Mouse (Mus musculus) kidney, embryonic 16.5 days (tissue): Measurements from ENCODE around the gene Tgfbrap1. TPM values are rescaled to one million over a fixed set of nuclear protein-coding genes. Genes with fewer than 3 reads are reported as not detected.
"Not testable (repeated sequence)": the region's sequence is repeated elsewhere in the genome, so short reads cannot be mapped to it uniquely, and the experiment has no call there.

ENCODE experiments used
- ATAC-seq: fragments of 200-750 bp; cut with Nextera tagmentation; 2 replicates; pipeline ENCODE4 v1.8.0; 2017; ENCODE audit warnings: moderate TSS enrichment; ENCODE audit not compliant: low FRiP score, low TSS enrichment
- H3K27ac ChIP-seq: fragments of 300-500 bp; sonication (generic); 2 replicates; pipeline ENCODE4 v1.5.1; 2014; ENCODE audit warnings: low read length
- H3K27me3 ChIP-seq: fragments of 300-500 bp; sonication (generic); 2 replicates; pipeline ENCODE4 v1.6.1; 2014; ENCODE audit warnings: low read length, control low read depth, mixed read lengths; ENCODE audit not compliant: insufficient read depth
- H3K36me3 ChIP-seq: fragments of 300-500 bp; sonication (generic); 2 replicates; pipeline ENCODE4 v1.6.1; 2014; ENCODE audit warnings: low read length, control low read depth, mixed read lengths; ENCODE audit not compliant: insufficient read depth
- H3K4me1 ChIP-seq: fragments of 300-500 bp; sonication (generic); 2 replicates; pipeline ENCODE4 v1.6.1; 2014; ENCODE audit warnings: low read length, control low read depth, mixed read lengths; ENCODE audit not compliant: insufficient read depth
- H3K4me2 ChIP-seq: fragments of 300-500 bp; sonication (generic); replicated peaks from 2 replicates; pipeline ENCODE4 v1.6.1; 2014; ENCODE audit warnings: low read depth, low read length
- H3K4me3 ChIP-seq: fragments of 300-500 bp; sonication (generic); 2 replicates; pipeline ENCODE4 v1.5.1; 2014; ENCODE audit warnings: mild to moderate bottlenecking, low read length
- H3K9ac ChIP-seq: fragments of 300-500 bp; sonication (generic); replicated peaks from 2 replicates; pipeline ENCODE4 v1.6.1; 2014; ENCODE audit warnings: low read length
- H3K9me3 ChIP-seq: fragments of 300-500 bp; sonication (generic); 2 replicates; pipeline ENCODE4 v1.6.1; 2016; ENCODE audit warnings: low read length, control low read depth
- WGBS: fragments of 180-500 bp; shearing (Covaris S2); extraction: QIAGEN DNeasy Blood & Tissue Kit; methylation state at CpG from one replicate; pipeline ENCODE4 v1.1.7; 2014; 5-methylcytosine and 5-hydroxymethylcytosine counted together
- polyA plus RNA-seq: library from polyadenylated mRNA; unstranded; fragments of >200 nt; fragmentation: Nextera tagmentation; extraction: Ambion mirVana; gene quantifications from 2 replicates; pipeline ENCODE4 v1.2.1, GENCODE M21; 2015

Gene Tgfbrap1
- polyA plus RNA-seq, 1 experiment from 2014 or later: 10.8 TPM

DNA sequence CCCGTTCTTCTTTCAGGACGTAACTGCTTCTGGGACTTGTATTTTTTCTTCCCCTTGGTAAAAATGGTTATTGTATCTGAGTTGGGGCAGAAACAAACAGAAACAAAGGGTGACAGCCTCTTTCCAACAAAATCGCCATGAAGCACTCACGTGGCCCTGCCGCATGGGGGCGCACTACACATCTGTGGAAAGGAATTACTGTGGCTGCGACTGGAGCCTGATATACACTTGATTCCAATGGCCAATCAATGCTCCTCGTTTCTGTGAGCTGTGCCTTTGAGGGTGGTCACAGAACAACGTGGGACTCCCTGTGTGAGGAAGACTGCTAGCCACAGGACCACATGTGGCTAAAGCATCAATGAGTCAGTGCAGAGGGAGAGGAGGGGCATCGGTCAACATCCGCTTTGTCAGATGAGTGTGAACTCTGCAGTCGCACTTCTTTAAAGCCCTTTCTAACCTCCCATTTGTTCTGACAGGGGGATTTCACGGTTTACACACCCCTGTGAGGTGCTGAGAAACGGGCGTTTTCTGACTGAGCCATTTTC lies 39.9 kb upstream of the Tgfbrap1 start:
- H3K4me1 ChIP-seq: no peaks in the 10 kb centered on the region
- 70% methylated on average over 15 of the region's 15 CpGs for WGBS
- no peak overlapping the region for H3K9ac ChIP-seq
- H3K27ac ChIP-seq: no peak overlapping the region
- peaks cover 17% of the 10 kb centered on the region for H3K36me3 ChIP-seq
- ATAC-seq: no peak
- no peak overlapping the region for H3K4me3 ChIP-seq
- H3K27me3 ChIP-seq: no peaks in the 10 kb centered on the region
- H3K9me3 ChIP-seq: no peaks in the 10 kb centered on the region
- H3K4me2 ChIP-seq: no peak overlapping the region

DNA sequence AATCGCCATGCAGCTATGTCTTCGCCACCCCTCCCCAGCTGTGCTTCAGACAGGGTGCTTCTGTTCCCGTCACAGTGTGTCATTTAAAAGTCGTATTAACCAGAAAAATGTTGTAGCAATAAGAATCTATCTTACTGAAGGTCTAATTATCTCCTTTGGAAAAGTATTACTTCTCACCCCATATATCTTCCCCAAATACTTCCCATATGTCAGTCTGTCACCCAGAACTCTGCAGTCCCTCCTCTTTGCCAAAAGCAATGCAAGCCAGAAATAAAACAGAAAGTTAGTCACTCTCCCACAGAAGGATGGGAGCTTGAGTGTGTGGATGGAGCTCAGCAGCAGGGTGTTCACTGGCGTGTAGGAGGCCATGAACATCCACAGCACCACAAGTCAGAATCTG lies 38.9 kb upstream of the Tgfbrap1 start:
- H3K9ac ChIP-seq: no peak overlapping the region
- no peak for ATAC-seq
- H3K27me3 ChIP-seq: no peaks in the 10 kb centered on the region
- peaks cover 17% of the 10 kb centered on the region for H3K36me3 ChIP-seq
- no peak overlapping the region for H3K27ac ChIP-seq
- no peaks in the 10 kb centered on the region for H3K9me3 ChIP-seq
- WGBS: 87% methylated on average over 5 of the region's 5 CpGs
- no peak overlapping the region for H3K4me2 ChIP-seq
- H3K4me3 ChIP-seq: no peak overlapping the region
- H3K4me1 ChIP-seq: no peaks in the 10 kb centered on the region

DNA sequence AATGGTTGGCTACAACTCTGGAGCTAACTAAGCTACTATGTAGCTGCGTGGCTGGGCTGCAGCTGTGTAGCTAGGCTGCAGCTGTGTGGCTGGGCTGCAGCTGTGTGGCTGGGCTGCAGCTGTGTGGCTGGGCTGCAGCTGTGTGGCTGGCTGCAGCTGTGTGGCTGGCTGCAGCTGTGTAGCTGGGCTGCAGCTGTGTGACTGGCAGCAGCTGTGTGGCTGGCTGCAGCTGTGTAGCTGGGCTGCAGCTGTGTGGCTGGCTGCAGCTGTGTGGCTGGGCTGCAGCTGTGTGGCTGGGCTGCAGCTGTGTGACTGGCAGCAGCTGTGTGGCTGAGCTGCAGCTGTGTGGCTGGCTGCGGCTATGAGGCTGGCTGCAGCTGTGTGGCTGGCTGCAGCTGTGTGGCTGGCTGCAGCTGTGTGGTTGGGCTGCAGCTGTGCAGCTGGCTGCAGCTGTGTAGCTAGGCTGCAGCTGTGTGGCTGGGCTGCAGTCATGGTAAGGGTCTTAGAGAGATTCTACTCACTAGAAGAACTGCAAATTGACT lies 38.1 kb upstream of the Tgfbrap1 start:
- H3K4me1 ChIP-seq, H3K27ac ChIP-seq, H3K4me2 ChIP-seq, H3K9me3 ChIP-seq, H3K27me3 ChIP-seq, ATAC-seq, H3K9ac ChIP-seq, H3K4me3 ChIP-seq: not testable (repeated sequence)
- WGBS: 68% methylated on average over 2 of the region's 2 CpGs
- H3K36me3 ChIP-seq: peaks cover 17% of the 10 kb centered on the region

DNA sequence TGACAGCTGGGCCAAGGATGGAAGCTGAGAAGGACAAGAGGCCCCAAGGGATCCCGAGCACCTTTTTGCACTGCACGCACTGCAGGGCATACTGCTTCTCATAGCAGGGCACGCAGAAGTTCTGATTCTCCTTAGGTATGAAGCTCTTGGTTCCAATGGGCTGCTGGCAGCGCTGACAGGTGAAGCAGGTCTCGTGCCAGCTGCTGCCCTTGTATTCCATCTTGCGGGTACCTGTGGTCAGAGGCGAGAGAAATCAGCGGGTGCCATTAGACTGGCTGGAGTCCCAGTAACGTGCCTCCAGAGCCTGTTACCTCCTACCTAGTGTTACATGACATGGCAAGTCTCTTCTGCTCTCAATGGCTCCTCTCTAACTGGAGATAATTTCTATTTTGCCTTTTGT lies 33.2 kb upstream of the Tgfbrap1 start:
- no peak overlapping the region for H3K4me3 ChIP-seq
- no peak for ATAC-seq
- no peaks in the 10 kb centered on the region for H3K4me1 ChIP-seq
- H3K9ac ChIP-seq: no peak overlapping the region
- no peak overlapping the region for H3K27ac ChIP-seq
- H3K9me3 ChIP-seq: no peaks in the 10 kb centered on the region
- no peak overlapping the region for H3K4me2 ChIP-seq
- H3K36me3 ChIP-seq: peaks cover 37% of the 10 kb centered on the region
- no peaks in the 10 kb centered on the region for H3K27me3 ChIP-seq
- 89% methylated on average over 9 of the region's 9 CpGs for WGBS

DNA sequence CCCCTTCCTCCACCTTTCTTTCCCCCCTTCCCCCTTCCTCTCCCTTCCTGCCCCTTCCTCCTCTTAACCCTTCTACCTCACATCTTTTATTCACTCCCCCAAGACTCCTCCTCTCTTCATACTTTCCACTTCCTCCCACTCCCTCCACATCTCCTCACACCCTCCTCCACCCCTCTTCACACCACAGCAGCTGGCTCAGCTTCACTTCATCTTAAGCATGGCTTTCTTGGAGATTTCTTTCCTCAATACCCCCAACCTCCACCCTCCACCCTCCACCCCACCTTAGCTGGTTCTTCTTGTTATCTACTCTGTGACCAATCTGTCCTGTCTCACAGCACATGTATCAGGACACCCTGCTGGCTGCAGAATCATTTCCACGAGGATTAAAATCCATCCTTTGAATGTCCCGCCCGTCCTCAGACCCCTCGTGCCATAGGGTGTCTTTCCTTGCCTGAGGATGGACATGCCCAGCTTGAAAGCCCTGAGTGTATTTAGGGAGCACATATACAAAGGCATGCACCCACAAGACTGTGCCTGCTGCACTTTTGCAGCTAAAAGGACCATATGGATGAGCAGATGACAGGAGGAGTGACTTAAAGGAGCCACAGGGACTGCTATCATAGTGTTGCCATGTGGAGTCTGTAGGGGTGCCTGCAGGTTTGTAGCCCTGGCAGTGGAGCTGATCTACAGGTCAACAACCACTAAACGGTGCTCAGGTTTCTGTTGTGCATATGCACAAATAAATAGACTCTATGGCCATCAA lies 32.0 kb upstream of the Tgfbrap1 start:
- H3K36me3 ChIP-seq: peaks cover 32% of the 10 kb centered on the region
- H3K27me3 ChIP-seq: no peaks in the 10 kb centered on the region
- no peaks in the 10 kb centered on the region for H3K4me1 ChIP-seq
- no peak overlapping the region for H3K9ac ChIP-seq
- no peak overlapping the region for H3K27ac ChIP-seq
- WGBS: 79% methylated on average over 5 of the region's 5 CpGs
- H3K4me3 ChIP-seq: no peak overlapping the region
- no peak for ATAC-seq
- no peaks in the 10 kb centered on the region for H3K9me3 ChIP-seq
- H3K4me2 ChIP-seq: no peak overlapping the region

DNA sequence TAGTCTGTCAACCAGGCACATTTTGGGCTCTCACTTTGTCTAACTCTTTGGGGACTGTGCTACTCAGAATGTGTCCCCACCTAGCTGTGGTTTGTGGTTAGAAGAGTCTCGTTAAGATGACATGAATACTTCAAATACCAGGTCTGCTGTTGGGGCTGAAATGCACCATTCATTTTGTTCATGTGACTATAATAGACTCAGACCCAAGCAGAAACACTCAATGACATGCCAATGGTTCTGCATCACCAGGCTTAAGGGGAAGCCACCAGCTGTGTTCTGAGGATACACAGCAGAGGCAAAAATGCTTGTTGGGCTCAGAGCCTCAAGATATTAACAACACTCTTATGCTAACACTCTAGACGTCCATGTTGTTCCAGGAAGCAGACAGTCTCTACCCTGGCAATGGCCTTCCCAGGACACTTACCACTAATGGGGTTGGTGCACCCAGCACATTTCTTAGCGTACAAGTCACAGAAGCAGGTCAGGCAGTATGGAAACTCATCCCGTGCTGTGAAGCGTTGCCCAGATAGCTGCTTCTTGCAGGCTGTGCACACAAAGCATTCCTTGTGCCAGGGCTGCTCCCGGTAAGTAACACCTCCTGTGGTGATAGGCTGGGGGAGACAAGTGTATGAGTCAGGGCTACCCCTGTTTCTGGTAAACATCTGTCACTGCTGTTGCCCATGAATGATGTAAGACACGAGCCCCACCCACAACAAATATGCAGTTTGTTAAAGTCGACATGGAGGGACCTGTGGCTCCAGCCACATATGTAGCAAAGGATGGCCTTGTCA lies 29.6 kb upstream of the Tgfbrap1 start:
- 78% methylated on average over 8 of the region's 8 CpGs for WGBS
- Histone ChIP-seq H3K36me3 (peaks cover 47% of the 10 kb centered on the region), H3K27me3 (no peaks in the 10 kb centered on the region)

DNA sequence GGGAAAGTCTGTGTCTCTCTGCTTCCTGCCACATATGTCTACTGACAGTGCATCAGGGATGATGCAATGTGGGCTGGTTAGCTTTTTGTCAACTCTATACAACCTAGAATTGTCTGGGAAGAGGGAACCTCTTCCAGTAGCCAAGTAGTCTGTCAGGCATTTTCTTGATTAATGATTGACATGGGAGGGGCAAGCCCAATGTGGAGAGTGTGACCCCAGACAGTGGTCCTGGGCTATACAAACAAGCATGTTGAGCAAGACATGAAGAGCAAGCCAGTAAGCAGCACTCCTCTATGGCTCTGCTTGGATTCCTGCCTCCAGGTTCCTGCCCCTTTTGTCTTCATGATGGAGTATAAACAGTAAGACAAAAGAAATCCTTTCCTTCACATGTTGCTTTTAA lies 28.8 kb upstream of the Tgfbrap1 start:
- ATAC-seq: no peak
- H3K9ac ChIP-seq: no peak overlapping the region
- H3K4me2 ChIP-seq: no peak overlapping the region
- H3K4me1 ChIP-seq: no peaks in the 10 kb centered on the region
- H3K4me3 ChIP-seq: no peak overlapping the region
- H3K27ac ChIP-seq: no peak overlapping the region
- H3K36me3 ChIP-seq: peaks cover 54% of the 10 kb centered on the region
- no peaks in the 10 kb centered on the region for H3K9me3 ChIP-seq
- H3K27me3 ChIP-seq: no peaks in the 10 kb centered on the region

More for the DNA sequence above, 29.6 kb upstream of the Tgfbrap1 start:
- H3K4me3 ChIP-seq: no peak overlapping the region
- H3K9me3 ChIP-seq: no peaks in the 10 kb centered on the region
- H3K9ac ChIP-seq: no peak overlapping the region
- ATAC-seq: no peak
- H3K27ac ChIP-seq: no peak overlapping the region
- H3K4me2 ChIP-seq: no peak overlapping the region
- H3K4me1 ChIP-seq: no peaks in the 10 kb centered on the region

DNA sequence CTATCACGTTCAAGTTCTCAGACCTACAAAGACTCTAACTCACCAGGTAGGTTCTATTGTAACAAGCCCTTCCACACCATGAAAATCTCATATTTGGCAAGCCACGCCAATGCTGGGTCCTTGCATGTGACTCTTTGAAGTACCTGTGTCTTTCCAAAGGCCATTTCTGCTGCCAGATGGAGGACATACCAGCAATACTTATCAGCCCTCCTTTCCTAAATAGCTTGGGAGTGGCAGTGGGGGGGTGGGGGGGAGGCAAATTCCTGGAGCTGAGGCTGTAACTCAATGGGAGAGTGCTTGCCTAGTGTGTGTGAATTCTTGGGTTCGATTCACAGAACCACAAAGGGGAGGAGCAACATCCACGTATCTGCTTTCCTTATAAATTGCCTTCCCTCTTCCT lies 26.3 kb upstream of the Tgfbrap1 start:
- Histone ChIP-seq H3K9ac (no peak overlapping the region), H3K27ac (no peak overlapping the region), H3K4me3 (no peak overlapping the region), H3K9me3 (no peaks in the 10 kb centered on the region), H3K36me3 (peaks cover 63% of the 10 kb centered on the region), H3K27me3 (no peaks in the 10 kb centered on the region), H3K4me2 (no peak overlapping the region), H3K4me1 (no peaks in the 10 kb centered on the region)
- 76% methylated on average over 4 of the region's 4 CpGs for WGBS
- no peak for ATAC-seq

DNA sequence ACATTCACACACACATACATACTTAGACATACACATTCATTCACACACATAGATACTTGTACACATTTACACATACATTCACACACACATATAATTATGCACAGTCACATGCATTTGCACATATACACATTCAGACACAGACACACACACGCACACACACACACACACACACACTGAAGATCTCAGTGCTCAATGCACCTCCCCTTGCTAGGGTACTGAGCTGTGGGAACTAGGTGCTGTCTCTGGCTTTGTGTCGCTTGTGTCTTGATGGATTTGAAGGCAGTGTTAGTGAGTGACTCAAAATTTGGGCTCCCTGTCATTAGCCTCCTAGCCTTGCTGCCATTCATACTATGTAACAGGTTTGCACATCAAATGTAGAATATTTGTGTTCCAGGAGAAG lies 24.2 kb upstream of the Tgfbrap1 start:
- no peak for ATAC-seq

DNA sequence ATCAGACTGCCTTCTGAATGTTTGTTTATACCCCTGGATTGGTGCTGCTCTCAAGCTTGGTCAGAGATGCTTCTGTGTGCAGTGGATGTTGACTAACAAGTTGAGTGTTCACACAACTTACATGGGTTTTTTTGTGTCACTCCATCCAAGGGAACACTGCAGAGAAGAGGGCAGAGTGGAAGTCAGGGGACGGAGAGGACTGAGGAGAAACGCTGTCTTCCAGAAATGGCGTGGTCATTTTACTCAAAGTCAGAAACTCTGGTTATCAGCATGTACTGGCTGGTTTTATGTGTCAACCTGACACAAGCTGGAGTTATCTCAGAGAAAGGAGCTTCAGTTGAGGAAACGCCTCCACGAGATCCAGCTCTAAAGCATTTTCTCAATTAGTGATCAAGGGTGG lies 22.5 kb upstream of the Tgfbrap1 start:
- H3K27ac ChIP-seq: no peak overlapping the region
- H3K4me3 ChIP-seq: no peak overlapping the region
- H3K27me3 ChIP-seq: no peaks in the 10 kb centered on the region
- H3K9ac ChIP-seq: no peak overlapping the region
- no peaks in the 10 kb centered on the region for H3K4me1 ChIP-seq
- no peak for ATAC-seq
- WGBS: 91% methylated on average over 5 of the region's 5 CpGs
- no peak overlapping the region for H3K4me2 ChIP-seq
- H3K36me3 ChIP-seq: peaks cover 68% of the 10 kb centered on the region
- no peaks in the 10 kb centered on the region for H3K9me3 ChIP-seq

More for the DNA sequence above, 24.2 kb upstream of the Tgfbrap1 start:
- H3K27ac ChIP-seq: no peak overlapping the region
- no peaks in the 10 kb centered on the region for H3K4me1 ChIP-seq
- H3K9ac ChIP-seq: no peak overlapping the region
- H3K36me3 ChIP-seq: peaks cover 63% of the 10 kb centered on the region
- H3K27me3 ChIP-seq: no peaks in the 10 kb centered on the region
- no peak overlapping the region for H3K4me3 ChIP-seq
- 93% methylated on average over 2 of the region's 2 CpGs for WGBS
- no peaks in the 10 kb centered on the region for H3K9me3 ChIP-seq
- no peak overlapping the region for H3K4me2 ChIP-seq
